Mouse (Mus musculus) neutrophil, adult 5-6 weeks (primary cell): Measurements from ENCODE around the gene Fmr1. TPM values are rescaled to one million over a fixed set of nuclear protein-coding genes. Genes with fewer than 3 reads are reported as not detected.
A peak's percentile ranks its signal among the peaks of the same experiment; 100 is the strongest.
"Not testable (repeated sequence)": the region's sequence is repeated elsewhere in the genome, so short reads cannot be mapped to it uniquely, and the experiment has no call there.

Experiments
- ATAC-seq: fragments of 151-379, 151-347 bp; 2 replicates; pipeline ENCODE4 v1.8.0; 2017; ENCODE audit warnings: mild to moderate bottlenecking, moderate TSS enrichment; ENCODE audit not compliant: insufficient number of reproducible peaks, poor library complexity, low FRiP score, severe bottlenecking; ENCODE audit errors: extremely low read depth
- total RNA-seq: library from RNA; stranded (forward); fragments of 200-1000 nt; gene quantifications from 2 replicates; pipeline ENCODE4 v1.2.3, GENCODE M21; 2017

Gene Fmr1
- 96.4 and 111 TPM in 2 replicates for total RNA-seq

DNA sequence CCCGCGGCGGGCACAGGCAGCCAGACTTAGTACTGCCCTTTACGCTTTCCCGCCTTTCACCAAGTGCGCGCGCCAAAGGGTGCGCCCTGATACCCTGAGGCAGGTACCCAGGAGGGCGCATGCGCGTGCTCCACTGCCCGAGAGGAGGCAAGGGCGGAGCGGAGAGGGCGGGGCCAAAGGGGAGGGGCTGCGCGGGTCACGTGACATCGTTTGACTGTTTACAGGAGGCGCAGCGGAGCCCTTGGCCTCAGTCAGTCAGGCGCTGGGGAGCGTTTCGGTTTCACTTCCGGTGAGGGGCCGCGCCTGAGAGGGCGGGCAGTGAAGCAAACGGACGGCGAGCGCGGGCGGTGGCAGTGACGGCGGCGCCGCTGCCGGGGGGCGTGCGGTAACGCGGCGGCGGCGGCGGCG is at the start of gene Fmr1:
Gene Fmr1, plus strand, starts transcription at position 209 of the 408 bp plus-strand sequence.
- ATAC-seq = peak; percentile 98

DNA sequence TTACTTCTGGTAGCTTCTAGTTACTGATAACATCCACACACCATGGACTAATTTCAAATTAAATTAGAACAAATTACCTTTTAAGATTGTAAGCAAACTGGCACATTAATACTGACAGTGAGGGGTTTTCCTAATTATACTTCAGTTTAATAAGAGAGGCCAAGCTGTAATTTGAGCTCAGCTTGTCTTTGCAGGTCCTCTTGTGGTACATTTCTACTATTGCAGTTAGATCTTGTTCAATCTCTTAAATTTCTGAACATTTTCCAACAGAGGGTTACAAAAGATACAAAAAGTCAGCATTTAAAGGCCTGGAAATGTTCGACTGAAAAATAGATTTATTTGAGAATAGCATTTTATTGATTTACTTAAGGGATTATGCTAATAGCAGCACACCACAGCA is 36.7 kb upstream of the Fmr1 start:
- ATAC-seq = no peak

DNA sequence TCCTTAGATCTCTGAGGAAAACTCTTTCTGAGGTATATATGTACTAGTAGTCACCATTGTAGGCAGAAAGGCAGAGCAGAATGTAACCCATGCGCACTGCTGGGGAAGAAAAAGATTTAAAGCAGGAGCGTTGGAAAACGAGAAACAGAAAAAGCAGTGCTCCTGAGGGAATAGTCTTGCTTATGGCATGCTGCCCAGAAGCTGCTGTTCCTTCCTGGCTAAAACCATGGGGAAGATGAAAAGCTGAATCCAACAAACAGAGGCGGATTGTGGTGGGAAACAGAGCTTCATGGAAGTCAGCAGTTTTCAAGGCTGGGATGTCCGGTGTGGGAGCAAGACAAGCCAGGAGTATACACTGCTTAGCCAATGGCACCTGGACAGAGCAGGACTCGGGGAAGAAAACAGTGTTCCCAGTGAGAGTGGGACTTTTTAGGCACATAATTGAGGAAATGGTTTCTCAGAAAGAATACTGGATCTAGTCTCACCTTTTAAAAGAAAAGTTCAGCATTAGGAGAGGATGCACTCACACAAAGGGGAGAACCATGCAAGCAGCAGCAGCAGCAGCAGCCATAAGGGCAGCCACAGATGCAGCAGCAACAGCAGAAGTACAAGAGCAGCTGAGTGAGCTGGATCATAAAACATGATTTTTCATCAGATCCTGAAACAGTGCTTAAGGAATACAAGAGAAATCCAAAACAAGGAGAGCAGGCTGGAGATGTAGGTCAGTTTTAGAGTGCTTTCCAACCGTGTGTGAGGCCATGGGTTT is 33.0 kb upstream of the Fmr1 start:
- no peak for ATAC-seq

DNA sequence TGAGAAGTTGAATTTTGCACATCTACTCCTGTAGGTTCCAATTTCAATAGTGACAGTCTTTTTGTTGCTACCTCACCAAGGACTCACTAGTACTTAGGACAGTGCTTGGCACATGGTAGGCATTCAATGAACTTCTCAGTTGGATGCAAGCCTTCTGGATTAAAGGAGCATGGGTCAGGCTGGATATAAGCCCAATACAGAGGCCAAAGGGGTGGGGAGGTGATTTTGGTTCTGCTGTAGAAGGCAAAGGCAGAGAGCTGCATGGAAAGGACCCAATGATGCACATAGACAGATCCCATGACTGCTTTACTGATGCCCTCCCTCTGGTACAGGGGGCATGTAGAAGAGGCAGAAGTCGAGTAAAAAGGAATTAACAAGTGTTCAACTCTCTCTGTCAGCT is 833 bp upstream of the Fmr1 start:
- no peak for ATAC-seq

DNA sequence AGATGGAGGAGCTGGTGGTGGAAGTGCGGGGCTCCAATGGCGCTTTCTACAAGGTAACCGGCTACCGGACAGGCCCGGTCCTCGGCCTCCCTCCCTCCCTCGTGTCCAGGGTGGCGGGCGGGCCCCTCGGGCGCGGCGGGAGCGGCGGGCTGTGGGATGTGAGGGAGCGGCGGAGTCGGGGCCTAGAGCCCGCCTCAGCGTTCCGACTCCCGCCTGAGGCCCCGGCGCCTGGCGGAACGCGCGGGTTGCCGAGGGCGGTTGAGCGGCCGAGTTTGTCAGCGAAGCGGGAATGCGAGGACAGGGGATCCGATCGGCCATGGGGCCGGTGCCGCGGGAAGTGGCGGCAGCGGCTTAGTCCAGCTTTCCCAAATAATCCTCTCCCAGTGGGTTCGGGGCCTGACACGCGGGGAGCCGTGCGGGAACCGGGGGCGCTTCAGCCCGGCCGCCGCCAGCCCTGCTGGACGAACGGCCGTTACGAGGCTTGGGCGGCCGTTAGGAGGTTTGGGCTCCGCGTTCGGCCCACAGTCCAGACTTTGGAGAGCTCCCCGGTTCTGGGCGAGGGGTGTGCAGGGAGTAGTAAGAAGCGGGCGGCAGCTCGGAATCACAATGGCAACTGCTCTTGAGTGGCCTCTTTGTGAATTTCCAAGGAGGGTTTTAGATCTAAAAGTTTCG is 610 bp downstream of the Fmr1 start:
- no peak for ATAC-seq

DNA sequence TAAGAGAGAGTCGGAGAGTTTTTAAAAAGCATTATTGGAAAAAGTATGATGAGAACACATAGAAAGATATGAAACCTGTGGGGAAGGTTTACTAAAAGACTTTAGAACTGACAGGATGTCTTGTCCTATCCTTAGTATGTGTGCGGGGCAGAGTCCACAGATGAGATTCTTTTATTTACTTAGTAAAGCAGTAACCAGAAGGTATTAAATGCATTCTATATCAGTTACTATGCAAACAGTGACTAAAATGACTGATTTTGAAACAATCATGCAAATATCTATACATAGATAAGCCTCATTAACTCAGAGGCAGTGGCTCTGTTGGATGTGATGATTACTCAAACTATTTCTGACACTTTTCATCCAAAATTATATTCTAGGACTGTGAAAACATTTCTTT is 6.4 kb downstream of the Fmr1 start:
- ATAC-seq = no peak

DNA sequence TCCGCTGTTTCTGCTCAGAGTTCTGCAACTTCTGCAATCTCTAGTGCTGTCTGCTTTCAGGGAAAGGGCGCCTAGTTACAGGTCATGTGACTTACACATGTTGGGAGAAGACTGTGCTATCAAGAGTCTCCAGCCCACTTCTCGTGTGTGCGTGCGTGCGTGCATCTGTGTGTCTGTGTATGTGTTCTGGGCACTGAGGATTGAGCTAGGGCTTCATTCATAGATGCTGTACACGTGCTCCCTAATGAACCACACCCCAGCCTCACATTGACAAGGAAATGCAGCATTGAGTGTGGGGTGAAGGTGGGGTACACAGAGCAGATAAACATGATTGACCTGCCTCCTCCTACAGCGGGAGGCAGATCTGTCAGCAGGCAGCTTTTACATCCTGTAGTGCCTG is 13.6 kb downstream of the Fmr1 start:
- ATAC-seq = not testable (repeated sequence)

DNA sequence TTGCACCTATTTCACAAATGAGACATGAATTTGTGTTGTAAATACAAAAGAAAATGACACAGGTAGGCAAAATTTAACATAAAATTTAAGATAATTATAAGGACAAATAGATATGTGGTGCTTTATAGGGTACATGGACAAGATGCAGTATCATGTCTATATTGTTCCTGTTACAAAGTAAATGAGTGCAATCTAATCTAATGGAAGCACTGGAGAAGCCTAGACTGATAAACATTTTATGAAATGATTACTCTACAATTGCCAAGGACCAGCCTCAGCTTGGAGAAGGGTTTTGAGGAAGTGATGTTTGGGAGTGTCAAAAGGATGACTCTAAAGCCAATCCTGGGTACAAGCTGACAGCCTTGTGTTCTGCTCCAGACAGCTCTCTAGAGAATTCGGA is 58.6 kb downstream of the Fmr1 start:
- ATAC-seq = no peak

DNA sequence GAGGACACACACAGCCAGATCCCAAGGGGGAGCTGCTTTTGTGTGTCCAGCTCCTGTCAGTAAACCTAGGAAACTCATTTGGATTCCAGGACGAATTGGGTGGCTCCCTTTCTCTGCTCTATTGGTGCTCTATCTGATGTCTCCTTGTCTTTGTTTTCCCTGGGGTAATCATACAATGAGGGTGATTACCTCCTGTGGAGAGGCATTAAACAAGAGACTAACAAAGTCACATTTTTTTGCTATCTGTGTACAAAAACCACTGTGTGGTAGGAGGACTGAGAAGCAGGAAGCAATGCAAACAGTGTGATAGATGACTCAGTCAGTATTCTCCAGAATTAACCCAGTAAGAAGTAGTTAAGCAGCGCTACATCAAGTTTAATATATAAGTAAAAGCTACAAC is 61.7 kb downstream of the Fmr1 start:
- ATAC-seq = no peak

DNA sequence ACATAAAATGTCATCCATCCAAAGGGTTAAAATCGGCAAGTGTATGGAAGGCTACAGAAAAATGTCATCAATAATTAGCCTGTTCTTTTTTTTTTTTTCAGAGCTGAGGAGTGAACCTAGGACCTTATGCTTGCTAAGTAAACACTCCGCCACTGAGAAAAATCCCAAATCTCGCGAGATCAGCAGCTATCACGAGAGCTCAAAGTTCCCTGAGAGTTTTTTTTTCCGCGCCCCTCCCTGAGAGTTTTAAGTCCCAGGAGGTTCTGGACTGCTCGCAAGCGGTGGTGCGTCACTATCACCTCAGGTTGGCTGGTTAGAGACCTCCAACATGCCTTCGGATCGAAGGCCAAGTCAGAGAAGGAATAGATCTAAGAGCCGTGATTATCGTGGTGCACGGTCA is 83.3 kb downstream of the Fmr1 start, which contains the start of gene Fmr1nb:
Gene Fmr1nb, plus strand, starts transcription at position 234 of the 400 bp plus-strand sequence.
- no peak for ATAC-seq

Other genes starting within 250 kb of the Fmr1 start
- not detected in 2 replicates for gene Fmr1nb, start 83.3 kb downstream of the Fmr1 start, total RNA-seq
- 0.47 and 2.2 TPM in 2 replicates for gene Gm14698, start 142.6 kb downstream of the Fmr1 start, total RNA-seq
- not detected in 2 replicates for gene Gm6812, start 214.5 kb downstream of the Fmr1 start, total RNA-seq